Mouse (Mus musculus): Measurements from ENCODE around the gene Olfr1097. TPM values are rescaled to one million over a fixed set of nuclear protein-coding genes. Genes with fewer than 3 reads are reported as not detected.

Olfr1097 gene
- 0.11 TPM for polyA plus RNA-seq (2017; shearing (Covaris generic))

DNA sequence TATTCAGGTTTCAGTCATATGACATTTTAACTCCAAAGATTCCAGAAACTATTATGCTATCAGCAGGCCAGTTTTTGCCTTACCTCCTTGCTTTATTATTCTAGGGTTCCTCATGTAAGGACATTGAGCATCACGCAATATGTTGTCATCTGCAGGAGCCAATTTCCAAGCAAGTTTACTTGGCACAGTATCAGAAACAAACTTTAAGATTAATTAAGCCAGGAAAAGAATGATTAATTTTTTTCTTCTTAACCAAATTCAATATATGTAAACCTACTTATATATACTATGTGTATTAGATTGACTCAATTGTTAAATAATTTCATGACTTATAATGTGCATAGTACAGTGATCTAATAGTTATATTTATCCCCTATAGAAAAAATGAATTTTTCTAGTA is at the start of gene Olfr1097:
Olfr1097 (minus strand) TSS at position 101 of the 400 bp plus-strand sequence.

DNA sequence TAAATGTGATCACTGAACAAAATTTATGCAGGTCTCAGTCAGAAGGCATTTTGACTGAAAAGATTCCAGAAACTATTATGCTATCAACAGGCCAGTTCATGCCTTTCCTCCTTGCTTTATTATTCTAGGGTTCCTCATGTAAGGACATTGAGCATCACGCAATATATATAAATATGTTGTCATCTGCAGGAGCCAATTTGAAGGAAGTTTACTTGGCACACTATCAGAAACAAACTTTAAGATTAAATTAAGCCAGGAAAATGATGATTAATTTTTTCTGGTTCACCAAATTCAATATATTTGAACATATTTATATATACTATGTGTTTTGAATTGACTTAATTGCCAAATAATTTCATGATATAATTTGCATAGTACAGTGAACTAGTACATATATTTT is 32.4 kb upstream of the Olfr1097 start, which contains the start of gene Olfr1098:
Olfr1098 (minus strand) TSS at position 101 of the 400 bp plus-strand sequence.

GRCm38 (mm10) chr2:86874702-86875101 is 17.3 kb downstream of the Olfr1097 start, which contains the start of gene Gm13723:
Gm13723 (minus strand) TSS chr2:86874802.

GRCm38 (mm10) chr2:86851596-86851995 is 40.4 kb downstream of the Olfr1097 start, which contains the start of gene Olfr1095:
Olfr1095 (minus strand) TSS chr2:86851696.

Other genes with a start within 250 kb of the Olfr1097 start
- gene Olfr1085, start 230.2 kb downstream of the Olfr1097 start, polyA plus RNA-seq (2017; shearing (Covaris generic)), result not detected
- gene Olfr1086, start 212.1 kb downstream of the Olfr1097 start, polyA plus RNA-seq (2017; shearing (Covaris generic)), result not detected
- gene Olfr1087, start 193.8 kb downstream of the Olfr1097 start, polyA plus RNA-seq (2017; shearing (Covaris generic)), result not detected
- gene Olfr1089, start 158.5 kb downstream of the Olfr1097 start, polyA plus RNA-seq (2017; shearing (Covaris generic)), result not detected
- gene Olfr1090, start 133.2 kb downstream of the Olfr1097 start, polyA plus RNA-seq (2017; shearing (Covaris generic)), result not detected
- not detected for gene Olfr1093, start 109.7 kb downstream of the Olfr1097 start, polyA plus RNA-seq (2017; shearing (Covaris generic))
- gene Olfr141, start 82.2 kb downstream of the Olfr1097 start, polyA plus RNA-seq (2017; shearing (Covaris generic)), result not detected
- not detected for gene Olfr1094, start 67.6 kb downstream of the Olfr1097 start, polyA plus RNA-seq (2017; shearing (Covaris generic))
- not detected for gene Olfr1095, start 40.5 kb downstream of the Olfr1097 start, polyA plus RNA-seq (2017; shearing (Covaris generic))
- gene Gm13723, start 17.4 kb downstream of the Olfr1097 start, polyA plus RNA-seq (2017; shearing (Covaris generic)), result not detected
- not detected for gene Olfr1098, start 32.3 kb upstream of the Olfr1097 start, polyA plus RNA-seq (2017; shearing (Covaris generic))
- not detected for gene Olfr1099, start 68.5 kb upstream of the Olfr1097 start, polyA plus RNA-seq (2017; shearing (Covaris generic))
- not detected for gene Olfr1100, start 87.7 kb upstream of the Olfr1097 start, polyA plus RNA-seq (2017; shearing (Covaris generic))
- not detected for gene Olfr1101, start 99.0 kb upstream of the Olfr1097 start, polyA plus RNA-seq (2017; shearing (Covaris generic))
- gene Olfr1102, start 106.2 kb upstream of the Olfr1097 start, polyA plus RNA-seq (2017; shearing (Covaris generic)), result not detected
- not detected for gene Olfr1104, start 134.9 kb upstream of the Olfr1097 start, polyA plus RNA-seq (2017; shearing (Covaris generic))
- gene Olfr1105, start 144.3 kb upstream of the Olfr1097 start, polyA plus RNA-seq (2017; shearing (Covaris generic)), result 0.16 TPM
- not detected for gene Olfr1106, start 160.1 kb upstream of the Olfr1097 start, polyA plus RNA-seq (2017; shearing (Covaris generic))
- not detected for gene Olfr1107, start 183.6 kb upstream of the Olfr1097 start, polyA plus RNA-seq (2017; shearing (Covaris generic))
- gene Olfr1109, start 203.8 kb upstream of the Olfr1097 start, polyA plus RNA-seq (2017; shearing (Covaris generic)), result not detected
- gene Olfr259, start 222.4 kb upstream of the Olfr1097 start, polyA plus RNA-seq (2017; shearing (Covaris generic)), result not detected
- not detected for gene Olfr1110, start 248.1 kb upstream of the Olfr1097 start, polyA plus RNA-seq (2017; shearing (Covaris generic))

Measured in effector memory CD4-positive, alpha-beta T cell, adult 5 months (primary cell).